Comparison of ENCODE assay signal across 8 mouse cellular contexts in genomic region chr8:93598613-93599121, GRCm38 (mm10).
A peak's percentile ranks its signal among the peaks of the same experiment; 100 is the strongest.
DNase-seq lines count a peak whose midpoint lies in the region; ATAC-seq and TF ChIP-seq lines count a peak whose summit lies in the region.

No protein-coding gene starts in this region.

- peak overlapping the region; percentile 31 for H3K4me2 ChIP-seq in intestine, embryonic 14.5 days (ENCODE audit: low read length)
- H3K4me2 ChIP-seq in intestine, postnatal 0 days (replicated peaks; ENCODE audit: low read depth), result no peak overlapping the region; the same call in 1 of the 2 replicates

- no peaks in the 10 kb centered on the region for H3K9me3 ChIP-seq in intestine, embryonic 14.5 days (ENCODE audit: control insufficient read depth, low read length)
- no peaks in the 10 kb centered on the region for H3K9me3 ChIP-seq in intestine, postnatal 0 days (ENCODE audit: control insufficient read depth)

- peak overlapping the region; percentile 20; the same call in 1 of the 2 replicates for H3K27ac ChIP-seq in intestine, embryonic 14.5 days (ENCODE audit: low read depth)
- no peak overlapping the region for H3K27ac ChIP-seq in intestine, postnatal 0 days (ENCODE audit: low read depth, low read length)

- intact Hi-C loops in heart, postnatal 25 days (cut with DNase I), result loop anchor here (5.0 to 10.0 kb wide), 3 partner anchors 64 to 606 kb away; no protein-coding TSS in a partner anchor

- no peaks in the 10 kb centered on the region for H3K36me3 ChIP-seq in intestine, embryonic 14.5 days (ENCODE audit: control insufficient read depth, insufficient read depth, low read length)
- H3K36me3 ChIP-seq in intestine, postnatal 0 days (ENCODE audit: control insufficient read depth, insufficient read depth), result no peaks in the 10 kb centered on the region

- no peak overlapping the region for H3K4me3 ChIP-seq in intestine, embryonic 14.5 days (ENCODE audit: low read depth, low read length)
- H3K4me3 ChIP-seq in intestine, postnatal 0 days (ENCODE audit: low read depth, low read length), result no peak overlapping the region

- ATAC-seq in intestine, embryonic 14.5 days (replicated peaks; ENCODE audit: low FRiP score, low TSS enrichment, low read depth), result no peak
- no peak for ATAC-seq in intestine, postnatal 0 days

- H3K9ac ChIP-seq in intestine, embryonic 14.5 days (ENCODE audit: low read length), result no peak overlapping the region
- H3K9ac ChIP-seq in intestine, postnatal 0 days (ENCODE audit: low read depth, low read length), result no peak overlapping the region

- peaks cover 13% of the 10 kb centered on the region for H3K4me1 ChIP-seq in intestine, embryonic 14.5 days (replicated peaks; ENCODE audit: control insufficient read depth, insufficient read depth, low read length)
- no peaks in the 10 kb centered on the region for H3K4me1 ChIP-seq in intestine, postnatal 0 days (replicated peaks; ENCODE audit: control insufficient read depth, insufficient read depth, low read length)

- 17% methylated on average over 11 of the region's 11 CpGs for WGBS in intestine, embryonic 14.5 days
- WGBS in intestine, postnatal 0 days, result 28% methylated on average over 11 of the region's 11 CpGs

- H3K27me3 ChIP-seq in intestine, embryonic 14.5 days (replicated peaks; ENCODE audit: control insufficient read depth, insufficient read depth, low read length), result no peaks in the 10 kb centered on the region
- H3K27me3 ChIP-seq in intestine, postnatal 0 days (replicated peaks; ENCODE audit: control insufficient read depth, insufficient read depth, low read length), result no peaks in the 10 kb centered on the region

- TF ChIP-seq CTCF in intestine, postnatal 0 days (IDR thresholded peaks at IDR 0.05; ENCODE audit: low read depth), result no peak

- no peak for DNase-seq in intestine, embryonic 14.5 days (ENCODE audit: low spot score)
- DNase-seq in heart, adult 18-20 months, result peak; percentile 55 to 64
- DNase-seq in heart, postnatal 25 days (ENCODE audit: low spot score), result peak; percentile 20
- peak; percentile 66 for DNase-seq in lung, postnatal 14 days
- no peak for DNase-seq in cerebellum, adult 9-11 months
- DNase-seq in yolk sac, embryonic 10.5 days (ENCODE audit: low spot score), result no peak
- DNase-seq in urinary bladder, adult 18-20 months (ENCODE audit: low spot score in 2 of 2), result no peak

Comparison
In these comparisons a context has a peak if more than half of its experiments do, and no peak if none do; other contexts are left out.
1. DNase-seq: peak in heart, adult 18-20 months (2 of 2), heart, postnatal 25 days (single experiment) and lung, postnatal 14 days (single experiment); none in intestine, embryonic 14.5 days (single experiment), cerebellum, adult 9-11 months (single experiment), yolk sac, embryonic 10.5 days (single experiment) and urinary bladder, adult 18-20 months (0 of 2).